ENCODE assay signal across 17 mouse cellular contexts in genomic region chr2:48716206-48716605, GRCm38 (mm10).
"Had no signal": no experiment of that assay in that cellular context is flagged by ENCODE, and none has a peak within 500 bp of the region (broad histone marks: within the 10 kb centered on the region; RNA-seq: fewer than 3 reads in every experiment).

No protein-coding gene starts in this region.

- H3K27me3 ChIP-seq: liver, embryonic 13.5 days; liver, embryonic 15.5 days; midbrain, embryonic 12.5 days; neural tube, embryonic 12.5 days; stomach, embryonic 15.5 days had no signal

- H3K9me3 ChIP-seq: liver, embryonic 13.5 days; liver, embryonic 15.5 days; midbrain, embryonic 10.5 days; midbrain, embryonic 12.5 days; neural tube, embryonic 12.5 days; stomach, embryonic 15.5 days had no signal

- H3K9ac ChIP-seq: liver, embryonic 13.5 days; liver, embryonic 15.5 days; lung, embryonic 14.5 days; midbrain, embryonic 12.5 days; neural tube, embryonic 12.5 days; stomach, embryonic 15.5 days had no signal

- H3K4me1 ChIP-seq: liver, embryonic 13.5 days; liver, embryonic 15.5 days; midbrain, embryonic 12.5 days; neural tube, embryonic 12.5 days; stomach, embryonic 15.5 days had no signal

- H3K27ac ChIP-seq: liver, embryonic 13.5 days; liver, embryonic 15.5 days; midbrain, embryonic 10.5 days; midbrain, embryonic 12.5 days; neural tube, embryonic 12.5 days; stomach, embryonic 15.5 days; stomach, postnatal 0 days had no signal

- H3K36me3 ChIP-seq: liver, embryonic 13.5 days; liver, embryonic 15.5 days; midbrain, embryonic 10.5 days; midbrain, embryonic 12.5 days; neural tube, embryonic 12.5 days; stomach, embryonic 15.5 days had no signal

- DNase-seq: liver, embryonic 13.5 days; lung, adult 18-20 months; lung, embryonic 14.5 days; lung, postnatal 10 days; lung, postnatal 4 days; midbrain, embryonic 14.5 days; right cerebral cortex, postnatal 14 days; thymus, adult 2 months; thymus, postnatal 25 days; thymus, postnatal 4 days had no signal

- ATAC-seq: midbrain, embryonic 16.5 days had no signal

- H3K4me2 ChIP-seq: liver, embryonic 13.5 days; liver, embryonic 15.5 days; lung, embryonic 14.5 days; midbrain, embryonic 12.5 days; neural tube, embryonic 12.5 days; stomach, embryonic 15.5 days had no signal

- H3K4me3 ChIP-seq: liver, embryonic 13.5 days; liver, embryonic 15.5 days; midbrain, embryonic 10.5 days; midbrain, embryonic 12.5 days; neural tube, embryonic 12.5 days; stomach, embryonic 15.5 days had no signal
